Mouse (Mus musculus): ENCODE measurements around the gene Lmf2.

DNA sequence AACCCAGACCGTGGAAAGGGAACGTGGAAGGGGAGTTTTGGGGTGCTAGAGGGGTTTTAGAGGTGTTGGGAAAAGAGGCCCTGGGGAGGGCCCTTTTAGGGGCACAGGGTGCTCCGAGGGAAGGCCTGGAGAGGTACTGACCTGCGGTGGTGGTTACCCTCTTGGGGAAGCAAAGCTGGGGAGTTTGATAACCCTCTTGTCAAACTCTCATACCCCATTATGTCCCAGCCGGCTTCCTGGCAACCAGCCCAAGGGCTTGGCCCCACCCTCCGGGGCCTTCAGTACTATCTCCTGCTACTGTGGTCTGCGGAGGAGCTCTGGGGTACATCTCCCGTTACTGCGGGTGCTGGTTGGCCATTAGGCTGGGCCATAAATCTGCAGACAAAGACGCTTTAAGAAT is 24.0 kb upstream of the Lmf2 start:
- TF ChIP-seq CTCF (conservative IDR thresholded peaks at IDR 0.05; ENCODE audit: insufficient read depth, insufficient read length, low read depth, low read length) (no peak), POLR2A (IDR thresholded peaks at IDR 0.05; ENCODE audit: low read depth, low read length) (no peak)

Measured in kidney, adult 2 months (tissue).